Mouse (Mus musculus): ENCODE measurements around the gene Gtf2ird1. TPM values are rescaled to one million over a fixed set of nuclear protein-coding genes. Genes with fewer than 3 reads are reported as not detected.

Gene Gtf2ird1
- polyA plus RNA-seq, 1 experiment from 2014 or later = 50.9 TPM

DNA sequence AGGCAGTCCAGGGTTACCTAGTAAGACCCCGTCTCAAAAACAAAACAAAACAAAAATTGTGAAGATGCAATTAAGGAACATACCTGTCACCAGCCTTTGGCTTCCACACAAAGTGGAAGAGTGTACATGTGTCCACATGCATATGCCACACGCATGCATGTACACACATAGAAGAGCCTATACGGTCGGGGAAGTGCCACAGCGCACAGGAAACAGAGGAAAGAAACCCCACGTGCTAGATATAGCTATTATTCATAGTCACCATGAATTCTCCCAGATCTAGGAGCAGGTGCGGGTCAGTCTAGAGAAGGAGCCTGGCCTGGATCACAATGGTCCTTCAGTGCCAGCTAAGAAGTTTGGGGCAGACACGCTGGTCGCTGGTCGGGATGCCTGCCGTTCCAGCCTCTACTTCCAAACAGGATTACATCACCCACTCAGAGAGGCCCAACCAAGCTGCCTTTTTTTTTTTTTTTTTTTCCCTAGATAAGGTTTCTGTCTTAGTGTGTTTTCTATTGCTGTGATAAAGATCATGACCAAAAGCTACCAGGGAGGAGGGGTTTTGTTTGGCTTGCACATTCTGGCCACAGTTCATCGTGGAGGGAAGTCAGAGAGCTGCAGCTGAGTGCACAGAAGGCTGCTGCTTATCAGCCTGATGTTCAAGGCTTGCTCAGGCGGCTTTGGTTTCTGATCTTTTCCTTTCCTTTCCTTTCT, 130.5 kb downstream of the Gtf2ird1 start:
- DNase-seq (ENCODE audit: low spot score) = no peak
- WGBS = 73% methylated on average over 13 of the region's 13 CpGs
- no peaks in the 10 kb centered on the region for H3K36me3 ChIP-seq (ENCODE audit: control insufficient read depth, insufficient read depth, low read length)
- H3K9me3 ChIP-seq (replicated peaks; ENCODE audit: control insufficient read depth, low read length) = no peaks in the 10 kb centered on the region
- no peak overlapping the region for H3K9ac ChIP-seq (ENCODE audit: low read length)
- no peak overlapping the region for H3K27ac ChIP-seq (ENCODE audit: low read depth, low read length)
- ATAC-seq = no peak
- H3K4me2 ChIP-seq (ENCODE audit: low read length) = no peak overlapping the region
- no peaks in the 10 kb centered on the region for H3K27me3 ChIP-seq (replicated peaks; ENCODE audit: control insufficient read depth, insufficient read depth, low read length)
- no peaks in the 10 kb centered on the region for H3K4me1 ChIP-seq (ENCODE audit: control insufficient read depth, insufficient read depth, low read length)
- no peak overlapping the region for H3K4me3 ChIP-seq (ENCODE audit: low read depth, low read length)

GRCm38 (mm10) chr5:134323869-134324268, 132.6 kb downstream of the Gtf2ird1 start:
- H3K36me3 ChIP-seq (ENCODE audit: control insufficient read depth, insufficient read depth, low read length) = no peaks in the 10 kb centered on the region
- no peaks in the 10 kb centered on the region for H3K9me3 ChIP-seq (replicated peaks; ENCODE audit: control insufficient read depth, low read length)
- WGBS = 40% methylated on average over 2 of the region's 2 CpGs
- H3K4me2 ChIP-seq (ENCODE audit: low read length) = no peak overlapping the region
- H3K4me3 ChIP-seq (ENCODE audit: low read depth, low read length) = no peak overlapping the region
- ATAC-seq (no peak), DNase-seq (ENCODE audit: low spot score) (no peak)
- no peaks in the 10 kb centered on the region for H3K27me3 ChIP-seq (replicated peaks; ENCODE audit: control insufficient read depth, insufficient read depth, low read length)
- no peaks in the 10 kb centered on the region for H3K4me1 ChIP-seq (ENCODE audit: control insufficient read depth, insufficient read depth, low read length)
- H3K27ac ChIP-seq (ENCODE audit: low read depth, low read length) = no peak overlapping the region
- no peak overlapping the region for H3K9ac ChIP-seq (ENCODE audit: low read length)

GRCm38 (mm10) chr5:134323311-134323710, 133.2 kb downstream of the Gtf2ird1 start:
- Histone ChIP-seq H3K9ac (ENCODE audit: low read length) (no peak overlapping the region), H3K27me3 (replicated peaks; ENCODE audit: control insufficient read depth, insufficient read depth, low read length) (no peaks in the 10 kb centered on the region), H3K4me3 (ENCODE audit: low read depth, low read length) (no peak overlapping the region), H3K9me3 (replicated peaks; ENCODE audit: control insufficient read depth, low read length) (no peaks in the 10 kb centered on the region), H3K4me2 (ENCODE audit: low read length) (no peak overlapping the region), H3K36me3 (ENCODE audit: control insufficient read depth, insufficient read depth, low read length) (no peaks in the 10 kb centered on the region), H3K4me1 (ENCODE audit: control insufficient read depth, insufficient read depth, low read length) (no peaks in the 10 kb centered on the region), H3K27ac (ENCODE audit: low read depth, low read length) (no peak overlapping the region)
- no peak for ATAC-seq
- WGBS = 90% methylated on average over 13 of the region's 13 CpGs
- DNase-seq (ENCODE audit: low spot score) = no peak

DNA sequence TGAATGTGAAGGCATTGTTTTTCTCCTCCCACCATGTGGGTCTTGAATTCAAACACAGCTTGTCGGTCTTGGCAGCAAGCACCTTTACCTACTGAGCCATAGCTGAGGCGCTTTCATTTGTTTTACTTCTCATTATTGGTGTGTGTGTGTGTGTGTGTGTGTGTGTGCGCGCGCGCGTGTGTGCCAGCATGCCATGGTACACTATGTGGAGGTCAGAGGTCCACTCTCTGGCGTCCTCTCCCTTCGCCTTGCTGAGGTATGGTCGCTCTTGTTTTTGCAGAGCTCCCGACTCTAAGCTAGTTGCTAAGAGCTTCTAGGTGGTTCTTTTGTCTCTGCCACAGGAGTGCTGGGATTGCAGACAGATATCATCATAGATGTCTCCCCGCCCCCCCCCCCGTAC, 134.2 kb downstream of the Gtf2ird1 start:
- whole genome bisulfite sequencing = 89% methylated on average over 13 of the region's 13 CpGs

GRCm38 (mm10) chr5:134321699-134322098, 134.8 kb downstream of the Gtf2ird1 start:
- 0 out of 2 replicates have a peak, but pooled peaks cover 3% of the 10 kb centered on the region for H3K4me1 ChIP-seq (ENCODE audit: control insufficient read depth, insufficient read depth, low read length)
- H3K9me3 ChIP-seq (replicated peaks; ENCODE audit: control insufficient read depth, low read length) = no peaks in the 10 kb centered on the region
- no peaks in the 10 kb centered on the region for H3K36me3 ChIP-seq (ENCODE audit: control insufficient read depth, insufficient read depth, low read length)
- H3K9ac ChIP-seq (ENCODE audit: low read length) = no peak overlapping the region
- 67% methylated on average over 7 of the region's 7 CpGs for WGBS
- DNase-seq (ENCODE audit: low spot score) (no peak), ATAC-seq (no peak)
- H3K4me2 ChIP-seq (ENCODE audit: low read length) = no peak overlapping the region
- no peak overlapping the region for H3K4me3 ChIP-seq (ENCODE audit: low read depth, low read length)
- no peaks in the 10 kb centered on the region for H3K27me3 ChIP-seq (replicated peaks; ENCODE audit: control insufficient read depth, insufficient read depth, low read length)
- H3K27ac ChIP-seq (ENCODE audit: low read depth, low read length) = no peak overlapping the region

More for the DNA sequence above, 134.2 kb downstream of the Gtf2ird1 start:
- H3K9ac ChIP-seq (ENCODE audit: low read length) = no peak overlapping the region
- no peaks in the 10 kb centered on the region for H3K36me3 ChIP-seq (ENCODE audit: control insufficient read depth, insufficient read depth, low read length)
- H3K4me3 ChIP-seq (ENCODE audit: low read depth, low read length) = no peak overlapping the region
- no peak overlapping the region for H3K4me2 ChIP-seq (ENCODE audit: low read length)
- H3K27me3 ChIP-seq (replicated peaks; ENCODE audit: control insufficient read depth, insufficient read depth, low read length) = no peaks in the 10 kb centered on the region
- H3K9me3 ChIP-seq (replicated peaks; ENCODE audit: control insufficient read depth, low read length) = no peaks in the 10 kb centered on the region
- H3K4me1 ChIP-seq (ENCODE audit: control insufficient read depth, insufficient read depth, low read length) = no peaks in the 10 kb centered on the region
- no peak overlapping the region for H3K27ac ChIP-seq (ENCODE audit: low read depth, low read length)
- no peak for ATAC-seq
- DNase-seq (ENCODE audit: low spot score) = no peak

DNA sequence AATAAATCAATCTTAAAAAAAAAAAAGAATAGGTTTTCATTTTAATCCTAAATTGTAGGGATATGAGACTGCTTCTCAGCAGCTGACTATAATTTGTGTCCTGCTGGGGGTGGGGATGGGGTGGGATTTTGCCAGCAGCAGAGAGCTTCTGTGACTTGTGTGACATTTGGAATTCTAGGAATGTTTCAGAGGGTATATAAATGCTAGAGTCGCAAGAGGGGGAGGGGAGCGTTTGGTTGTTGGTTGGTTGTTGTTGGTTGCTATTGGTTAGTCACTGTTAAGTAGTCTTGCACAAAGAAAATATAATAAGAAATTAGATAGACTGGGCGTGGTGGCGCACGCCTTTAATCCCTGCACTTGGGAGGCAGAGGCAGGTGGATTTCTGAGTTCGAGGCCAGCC, 137.6 kb downstream of the Gtf2ird1 start:
- H3K4me3 ChIP-seq (ENCODE audit: low read depth, low read length) = no peak overlapping the region
- ATAC-seq (no peak), DNase-seq (ENCODE audit: low spot score) (no peak)
- peaks cover 11% of the 10 kb centered on the region; the same call in 1 of the 2 replicates for H3K4me1 ChIP-seq (ENCODE audit: control insufficient read depth, insufficient read depth, low read length)
- no peaks in the 10 kb centered on the region for H3K27me3 ChIP-seq (replicated peaks; ENCODE audit: control insufficient read depth, insufficient read depth, low read length)
- WGBS = 95% methylated on average over 6 of the region's 6 CpGs
- no peaks in the 10 kb centered on the region for H3K36me3 ChIP-seq (ENCODE audit: control insufficient read depth, insufficient read depth, low read length)
- no peak overlapping the region for H3K9ac ChIP-seq (ENCODE audit: low read length)
- H3K4me2 ChIP-seq (ENCODE audit: low read length) = no peak overlapping the region
- H3K9me3 ChIP-seq (replicated peaks; ENCODE audit: control insufficient read depth, low read length) = no peaks in the 10 kb centered on the region
- no peak overlapping the region for H3K27ac ChIP-seq (ENCODE audit: low read depth, low read length)

GRCm38 (mm10) chr5:134316721-134317120, 139.8 kb downstream of the Gtf2ird1 start:
- Histone ChIP-seq H3K4me1 (ENCODE audit: control insufficient read depth, insufficient read depth, low read length) (peaks cover 17% of the 10 kb centered on the region), H3K4me3 (ENCODE audit: low read depth, low read length) (no peak overlapping the region), H3K4me2 (ENCODE audit: low read length) (no peak overlapping the region), H3K9me3 (replicated peaks; ENCODE audit: control insufficient read depth, low read length) (no peaks in the 10 kb centered on the region), H3K27ac (ENCODE audit: low read depth, low read length) (no peak overlapping the region), H3K36me3 (ENCODE audit: control insufficient read depth, insufficient read depth, low read length) (no peaks in the 10 kb centered on the region), H3K27me3 (replicated peaks; ENCODE audit: control insufficient read depth, insufficient read depth, low read length) (no peaks in the 10 kb centered on the region), H3K9ac (ENCODE audit: low read length) (no peak overlapping the region)
- ATAC-seq (no peak), DNase-seq (ENCODE audit: low spot score) (peak; percentile 63)
- 37% methylated on average over 7 of the region's 7 CpGs for WGBS

DNA sequence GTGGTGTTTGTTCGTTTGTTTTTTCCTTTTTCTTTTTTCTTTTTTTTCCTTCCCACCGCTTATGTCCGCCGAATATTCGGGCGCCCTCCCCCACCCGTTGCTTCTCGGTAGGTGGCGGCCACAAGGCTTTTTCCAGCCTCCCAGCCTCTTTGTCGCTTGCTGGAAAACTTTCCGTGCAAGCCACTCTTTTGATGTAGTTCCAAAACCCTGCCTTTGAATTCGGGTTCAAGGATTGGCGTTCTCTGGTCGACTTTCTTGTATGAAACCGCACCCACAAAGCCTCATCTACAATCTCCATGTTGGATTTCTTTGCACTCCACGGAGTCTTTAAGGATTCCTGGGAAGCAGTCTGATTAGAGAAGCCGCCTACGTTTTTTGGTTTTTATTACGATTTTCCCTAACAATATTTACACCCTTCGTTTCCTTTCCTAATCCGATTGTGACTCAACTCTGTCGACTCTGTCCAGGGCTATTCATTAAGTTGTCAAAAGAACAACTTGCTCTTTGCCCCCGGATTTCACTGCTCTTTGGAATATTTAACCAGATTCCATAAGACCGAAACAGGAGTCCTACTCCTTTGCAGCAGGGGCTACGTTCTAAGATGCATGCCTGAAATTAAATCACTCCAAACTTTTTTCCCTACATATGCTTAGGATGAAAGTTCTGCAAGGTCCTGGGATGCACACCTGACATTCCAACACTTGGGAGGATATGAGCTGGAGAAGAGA, 140.7 kb downstream of the Gtf2ird1 start:
- DNase-seq (ENCODE audit: low spot score) (peak; percentile 85), ATAC-seq (no peak)
- peaks cover 17% of the 10 kb centered on the region for H3K4me1 ChIP-seq (ENCODE audit: control insufficient read depth, insufficient read depth, low read length)
- H3K4me3 ChIP-seq (ENCODE audit: low read depth, low read length) = peak overlapping the region; percentile 89
- peak overlapping the region; percentile 65 for H3K4me2 ChIP-seq (ENCODE audit: low read length)
- H3K27ac ChIP-seq (ENCODE audit: low read depth, low read length) = peak overlapping the region; percentile 99
- whole genome bisulfite sequencing = under 1% methylated on average over 25 of the region's 25 CpGs
- no peaks in the 10 kb centered on the region for H3K27me3 ChIP-seq (replicated peaks; ENCODE audit: control insufficient read depth, insufficient read depth, low read length)
- H3K36me3 ChIP-seq (ENCODE audit: control insufficient read depth, insufficient read depth, low read length) = peaks cover 8% of the 10 kb centered on the region
- peak overlapping the region; percentile 72 for H3K9ac ChIP-seq (ENCODE audit: low read length)
- H3K9me3 ChIP-seq (replicated peaks; ENCODE audit: control insufficient read depth, low read length) = no peaks in the 10 kb centered on the region

All from forebrain, embryonic 14.5 days (tissue).